Mouse (Mus musculus): ENCODE measurements around the gene L1cam.

DNA sequence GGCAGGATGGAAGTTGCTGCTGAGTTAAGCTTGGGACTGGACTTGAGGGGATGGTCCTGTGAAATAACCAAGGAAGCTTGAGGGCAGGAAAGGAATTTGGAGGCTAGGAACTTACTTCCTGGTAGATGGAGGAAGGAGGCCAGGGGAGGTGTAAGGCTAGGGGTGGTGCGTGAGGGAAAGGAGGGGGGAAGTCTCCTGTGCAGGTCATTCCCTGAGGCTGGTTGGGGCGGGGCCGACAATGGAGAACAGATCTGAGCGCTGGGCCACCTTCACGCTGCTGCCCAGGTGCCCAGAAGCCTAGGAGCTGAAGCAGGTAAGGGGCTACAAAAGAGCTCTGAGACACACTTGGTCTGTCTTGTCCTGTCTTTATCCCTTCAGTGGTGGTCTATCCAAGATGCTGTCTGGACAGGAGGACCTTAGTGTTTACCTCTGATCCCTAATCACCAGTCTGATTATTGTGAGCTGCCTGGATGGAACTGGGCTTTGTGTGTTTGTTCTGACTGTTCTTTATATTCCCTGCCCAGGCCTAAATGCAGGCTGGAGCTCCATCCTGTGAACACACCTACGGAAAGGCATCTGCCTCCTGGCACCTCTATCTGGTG lies 4.3 kb downstream of the L1cam start, which contains the start of gene Avpr2:
- TF ChIP-seq CTCF (IDR thresholded peaks at IDR 0.05; ENCODE audit: insufficient read depth, low read length) (no peak), POLR2A (IDR thresholded peaks at IDR 0.05; ENCODE audit: borderline replicate concordance, extremely low read depth, low read depth, low read length) (no peak)

Measured in lung, adult 2 months (tissue).